Mouse (Mus musculus): ENCODE measurements around the gene Pkm. TPM values are rescaled to one million over a fixed set of nuclear protein-coding genes. Genes with fewer than 3 reads are reported as not detected.

Gene Pkm
- polyA plus RNA-seq, 1 experiment from 2014 or later, result 1,005 TPM

DNA sequence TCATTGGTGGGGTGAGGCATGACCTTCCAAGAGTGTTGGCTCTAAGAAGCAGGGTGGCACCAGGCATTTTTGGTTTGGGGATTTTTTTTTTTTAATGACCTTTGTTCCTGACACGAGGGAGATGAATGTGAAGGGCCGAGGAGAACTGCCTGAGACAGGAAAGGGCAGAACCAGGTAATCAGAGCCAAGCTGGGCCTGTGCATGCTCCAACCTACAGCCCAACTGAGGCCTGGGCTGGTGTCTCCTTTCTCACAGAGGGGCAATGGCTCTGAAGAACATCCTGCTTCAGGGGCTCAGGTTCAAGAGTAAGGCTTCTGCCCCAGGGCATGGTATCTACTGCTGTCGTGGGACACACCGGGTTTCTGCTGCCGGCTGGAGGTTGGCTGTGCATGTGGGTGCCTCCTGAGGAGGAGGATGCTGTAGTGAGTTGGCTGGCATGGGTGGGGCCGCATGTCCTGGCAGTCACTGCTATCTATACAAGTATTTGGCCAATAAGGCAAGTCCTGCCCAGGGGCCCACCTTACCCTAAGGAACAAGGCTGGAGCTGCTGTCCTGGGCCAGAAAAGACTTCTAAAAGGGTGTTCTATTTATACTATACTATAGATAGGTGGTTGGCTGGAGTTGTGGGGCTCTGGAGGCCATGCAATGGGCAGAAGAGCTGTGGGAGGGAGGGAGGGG lies 5.3 kb downstream of the Pkm start:
- peak overlapping the region; percentile 62; the same call in 1 of the 2 replicates for H3K4me2 ChIP-seq (ENCODE audit: low read depth, low read length)
- H3K4me1 ChIP-seq (ENCODE audit: control insufficient read depth, insufficient read depth, low read length), result peaks cover 42% of the 10 kb centered on the region
- H3K9ac ChIP-seq (ENCODE audit: low read depth, low read length), result no peak overlapping the region
- no peak overlapping the region; the same call in 1 of the 2 replicates for H3K27ac ChIP-seq (replicated peaks; ENCODE audit: low read depth, low read length)
- peaks cover 56% of the 10 kb centered on the region for H3K36me3 ChIP-seq (ENCODE audit: control insufficient read depth, insufficient read depth, low read length)
- no peaks in the 10 kb centered on the region for H3K27me3 ChIP-seq (replicated peaks; ENCODE audit: control insufficient read depth, insufficient read depth, low read length)
- 71% methylated on average over 6 of the region's 6 CpGs for WGBS
- no peak for ATAC-seq (ENCODE audit: low read depth)
- no peaks in the 10 kb centered on the region for H3K9me3 ChIP-seq (ENCODE audit: control insufficient read depth, low read length)
- no peak overlapping the region for H3K4me3 ChIP-seq (ENCODE audit: low read depth, low read length)
- no peak for DNase-seq (ENCODE audit: low spot score)

- Histone ChIP-seq H3K4me2 (ENCODE audit: low read depth, low read length) (no peak overlapping the region), H3K36me3 (ENCODE audit: control insufficient read depth, insufficient read depth, low read length) (peaks cover 74% of the 10 kb centered on the region), H3K9ac (ENCODE audit: low read depth, low read length) (no peak overlapping the region), H3K9me3 (ENCODE audit: control insufficient read depth, low read length) (no peaks in the 10 kb centered on the region), H3K4me1 (ENCODE audit: control insufficient read depth, insufficient read depth, low read length) (peaks cover 36% of the 10 kb centered on the region), H3K27ac (replicated peaks; ENCODE audit: low read depth, low read length) (no peak overlapping the region), H3K27me3 (replicated peaks; ENCODE audit: control insufficient read depth, insufficient read depth, low read length) (no peaks in the 10 kb centered on the region), H3K4me3 (ENCODE audit: low read depth, low read length) (no peak overlapping the region)
- 79% methylated on average over 7 of the region's 7 CpGs for WGBS
- ATAC-seq (ENCODE audit: low read depth) (no peak), DNase-seq (ENCODE audit: low spot score) (no peak)
These were observed 7.1 kb downstream of the Pkm start for GRCm38 (mm10) chr9:59663226-59663625.

DNA sequence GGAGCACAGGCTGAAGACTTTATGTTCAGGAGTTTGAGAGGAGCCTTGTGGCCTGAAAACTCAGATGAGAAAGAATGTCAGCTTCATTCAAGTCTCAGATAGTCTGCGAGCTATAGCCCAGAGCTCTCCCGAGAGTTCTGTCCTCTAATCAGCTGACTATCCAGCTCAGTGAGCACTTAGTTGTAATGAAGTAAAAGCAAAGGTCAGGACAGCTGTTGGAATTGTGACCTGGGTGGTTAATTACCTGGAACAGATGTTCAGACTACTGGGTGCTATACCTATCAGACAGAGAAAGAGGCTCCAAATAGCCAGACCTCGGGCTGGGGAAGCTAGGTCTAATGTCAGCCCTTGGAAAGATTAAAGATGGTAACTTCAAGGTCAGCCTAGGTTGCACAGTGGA lies 7.8 kb downstream of the Pkm start:
- Histone ChIP-seq H3K4me3 (ENCODE audit: low read depth, low read length) (no peak overlapping the region), H3K27ac (replicated peaks; ENCODE audit: low read depth, low read length) (no peak overlapping the region), H3K4me1 (ENCODE audit: control insufficient read depth, insufficient read depth, low read length) (peaks cover 29% of the 10 kb centered on the region), H3K4me2 (ENCODE audit: low read depth, low read length) (no peak overlapping the region), H3K9me3 (ENCODE audit: control insufficient read depth, low read length) (no peaks in the 10 kb centered on the region), H3K36me3 (ENCODE audit: control insufficient read depth, insufficient read depth, low read length) (peaks cover 81% of the 10 kb centered on the region), H3K9ac (ENCODE audit: low read depth, low read length) (no peak overlapping the region), H3K27me3 (replicated peaks; ENCODE audit: control insufficient read depth, insufficient read depth, low read length) (no peaks in the 10 kb centered on the region)
- DNase-seq (ENCODE audit: low spot score), result no peak
- ATAC-seq (ENCODE audit: low read depth), result no peak
- 56% methylated on average over 3 of the region's 3 CpGs for WGBS

DNA sequence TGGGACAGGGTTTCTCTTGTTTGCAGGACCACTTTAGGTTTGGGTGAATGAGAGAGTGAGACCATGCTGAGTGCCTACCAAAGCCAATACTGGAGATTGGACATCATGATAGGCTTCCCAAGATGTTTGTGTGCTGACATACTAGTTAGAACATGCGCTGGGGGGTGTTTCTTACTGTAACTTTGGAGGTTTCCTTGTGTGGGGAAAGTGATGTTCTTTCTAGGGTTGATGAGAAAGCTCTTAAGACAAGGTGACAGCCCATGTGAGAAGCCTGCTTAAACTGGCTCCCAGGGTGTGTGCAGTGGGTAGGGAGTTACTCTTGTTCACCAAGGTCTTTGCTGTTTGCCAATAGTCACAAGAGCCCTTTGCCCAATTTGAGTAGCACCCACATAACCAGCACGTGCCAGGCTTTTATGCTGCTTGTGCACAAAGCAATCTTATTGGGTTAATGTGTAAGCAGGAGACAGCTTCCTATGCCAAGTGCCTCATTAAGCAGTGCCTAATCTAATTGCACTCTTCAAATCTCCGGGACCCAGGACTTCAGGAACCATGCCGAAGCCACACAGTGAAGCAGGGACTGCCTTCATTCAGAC lies 8.6 kb downstream of the Pkm start:
- H3K4me1 ChIP-seq (ENCODE audit: control insufficient read depth, insufficient read depth, low read length), result peaks cover 21% of the 10 kb centered on the region
- DNase-seq (ENCODE audit: low spot score), result no peak
- H3K27ac ChIP-seq (replicated peaks; ENCODE audit: low read depth, low read length), result no peak overlapping the region
- H3K9me3 ChIP-seq (ENCODE audit: control insufficient read depth, low read length), result no peaks in the 10 kb centered on the region
- no peak overlapping the region for H3K9ac ChIP-seq (ENCODE audit: low read depth, low read length)
- H3K4me3 ChIP-seq (ENCODE audit: low read depth, low read length), result no peak overlapping the region
- 83% methylated on average over 4 of the region's 4 CpGs for WGBS
- H3K27me3 ChIP-seq (replicated peaks; ENCODE audit: control insufficient read depth, insufficient read depth, low read length), result no peaks in the 10 kb centered on the region
- ATAC-seq (ENCODE audit: low read depth), result no peak
- H3K4me2 ChIP-seq (ENCODE audit: low read depth, low read length), result no peak overlapping the region
- H3K36me3 ChIP-seq (ENCODE audit: control insufficient read depth, insufficient read depth, low read length), result peaks cover 87% of the 10 kb centered on the region

GRCm38 (mm10) chr9:59666016-59666415 lies 9.8 kb downstream of the Pkm start:
- Histone ChIP-seq H3K36me3 (ENCODE audit: control insufficient read depth, insufficient read depth, low read length) (peaks cover 92% of the 10 kb centered on the region), H3K4me2 (ENCODE audit: low read depth, low read length) (no peak overlapping the region), H3K9me3 (ENCODE audit: control insufficient read depth, low read length) (no peaks in the 10 kb centered on the region), H3K9ac (ENCODE audit: low read depth, low read length) (no peak overlapping the region), H3K4me1 (ENCODE audit: control insufficient read depth, insufficient read depth, low read length) (peaks cover 8% of the 10 kb centered on the region; the same call in 1 of the 2 replicates), H3K27ac (replicated peaks; ENCODE audit: low read depth, low read length) (no peak overlapping the region), H3K4me3 (ENCODE audit: low read depth, low read length) (no peak overlapping the region), H3K27me3 (replicated peaks; ENCODE audit: control insufficient read depth, insufficient read depth, low read length) (no peaks in the 10 kb centered on the region)
- DNase-seq (ENCODE audit: low spot score) (no peak), ATAC-seq (ENCODE audit: low read depth) (no peak)
- WGBS, result 90% methylated on average over 8 of the region's 8 CpGs

- DNase-seq (ENCODE audit: low spot score) (no peak), ATAC-seq (ENCODE audit: low read depth) (no peak)
- no peaks in the 10 kb centered on the region for H3K27me3 ChIP-seq (replicated peaks; ENCODE audit: control insufficient read depth, insufficient read depth, low read length)
- WGBS, result 79% methylated on average over 1 of the region's 1 CpGs
- H3K4me3 ChIP-seq (ENCODE audit: low read depth, low read length), result no peak overlapping the region
- H3K36me3 ChIP-seq (ENCODE audit: control insufficient read depth, insufficient read depth, low read length), result peaks cover 92% of the 10 kb centered on the region
- no peaks in the 10 kb centered on the region for H3K9me3 ChIP-seq (ENCODE audit: control insufficient read depth, low read length)
- no peak overlapping the region for H3K4me2 ChIP-seq (ENCODE audit: low read depth, low read length)
- no peak overlapping the region for H3K27ac ChIP-seq (replicated peaks; ENCODE audit: low read depth, low read length)
- H3K4me1 ChIP-seq (ENCODE audit: control insufficient read depth, insufficient read depth, low read length), result peaks cover under 1% of the 10 kb centered on the region; the same call in 1 of the 2 replicates
- H3K9ac ChIP-seq (ENCODE audit: low read depth, low read length), result no peak overlapping the region
These were observed 10.6 kb downstream of the Pkm start for GRCm38 (mm10) chr9:59666813-59667212.

DNA sequence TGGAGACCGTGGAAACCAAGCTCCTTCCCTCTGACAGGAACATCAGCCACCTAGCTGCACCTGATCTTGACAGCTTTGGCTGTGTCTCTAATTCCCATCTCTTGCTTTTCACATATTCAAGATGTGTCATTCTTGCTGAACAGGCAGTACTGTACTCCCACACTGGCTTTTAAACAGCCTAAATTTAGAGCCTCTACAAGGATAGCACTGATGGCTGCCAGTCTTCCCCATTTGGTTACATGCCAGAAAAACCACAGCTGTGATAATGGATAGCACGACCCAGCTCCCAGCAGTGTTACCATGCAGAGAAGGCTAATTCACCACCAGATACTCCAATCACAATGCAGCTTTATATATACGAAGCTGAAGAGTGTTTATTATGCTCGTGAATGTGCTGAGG lies 11.1 kb downstream of the Pkm start:
- ATAC-seq (ENCODE audit: low read depth) (peak; percentile 28; the same call in 1 of the 2 replicates), DNase-seq (ENCODE audit: low spot score) (peak; percentile 35)
- Histone ChIP-seq H3K4me1 (ENCODE audit: control insufficient read depth, insufficient read depth, low read length) (no peaks in the 10 kb centered on the region), H3K36me3 (ENCODE audit: control insufficient read depth, insufficient read depth, low read length) (peaks cover 94% of the 10 kb centered on the region), H3K4me3 (ENCODE audit: low read depth, low read length) (no peak overlapping the region), H3K9me3 (ENCODE audit: control insufficient read depth, low read length) (no peaks in the 10 kb centered on the region), H3K27ac (replicated peaks; ENCODE audit: low read depth, low read length) (no peak overlapping the region), H3K27me3 (replicated peaks; ENCODE audit: control insufficient read depth, insufficient read depth, low read length) (no peaks in the 10 kb centered on the region), H3K9ac (ENCODE audit: low read depth, low read length) (no peak overlapping the region), H3K4me2 (ENCODE audit: low read depth, low read length) (no peak overlapping the region)
- 80% methylated on average over 4 of the region's 4 CpGs for WGBS

DNA sequence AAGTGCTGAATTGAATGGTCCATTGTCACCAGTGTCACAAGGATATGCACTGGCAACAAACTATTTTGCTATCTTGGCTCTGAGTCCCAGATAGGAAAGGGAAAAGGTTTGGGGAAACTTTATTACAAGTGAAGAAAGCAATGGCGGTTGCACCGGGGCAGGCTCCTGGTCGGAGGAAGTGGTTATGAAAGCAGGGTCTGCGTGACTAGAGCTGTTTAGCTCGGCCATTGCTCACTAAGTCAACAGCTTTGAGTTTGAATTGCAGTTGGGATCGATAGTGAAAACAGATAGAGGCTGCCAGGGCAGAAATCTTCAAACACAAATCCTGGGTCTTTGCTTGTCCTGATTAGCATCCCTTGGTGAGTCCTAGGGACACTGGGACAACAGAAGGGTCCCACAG lies 11.7 kb downstream of the Pkm start:
- peaks cover 94% of the 10 kb centered on the region for H3K36me3 ChIP-seq (ENCODE audit: control insufficient read depth, insufficient read depth, low read length)
- 84% methylated on average over 6 of the region's 6 CpGs for WGBS
- H3K9me3 ChIP-seq (ENCODE audit: control insufficient read depth, low read length), result no peaks in the 10 kb centered on the region
- ATAC-seq (ENCODE audit: low read depth) (no peak), DNase-seq (ENCODE audit: low spot score) (no peak)
- H3K4me1 ChIP-seq (ENCODE audit: control insufficient read depth, insufficient read depth, low read length), result no peaks in the 10 kb centered on the region
- H3K27me3 ChIP-seq (replicated peaks; ENCODE audit: control insufficient read depth, insufficient read depth, low read length), result no peaks in the 10 kb centered on the region
- H3K4me3 ChIP-seq (ENCODE audit: low read depth, low read length), result no peak overlapping the region
- no peak overlapping the region for H3K4me2 ChIP-seq (ENCODE audit: low read depth, low read length)
- no peak overlapping the region for H3K27ac ChIP-seq (replicated peaks; ENCODE audit: low read depth, low read length)
- H3K9ac ChIP-seq (ENCODE audit: low read depth, low read length), result no peak overlapping the region

DNA sequence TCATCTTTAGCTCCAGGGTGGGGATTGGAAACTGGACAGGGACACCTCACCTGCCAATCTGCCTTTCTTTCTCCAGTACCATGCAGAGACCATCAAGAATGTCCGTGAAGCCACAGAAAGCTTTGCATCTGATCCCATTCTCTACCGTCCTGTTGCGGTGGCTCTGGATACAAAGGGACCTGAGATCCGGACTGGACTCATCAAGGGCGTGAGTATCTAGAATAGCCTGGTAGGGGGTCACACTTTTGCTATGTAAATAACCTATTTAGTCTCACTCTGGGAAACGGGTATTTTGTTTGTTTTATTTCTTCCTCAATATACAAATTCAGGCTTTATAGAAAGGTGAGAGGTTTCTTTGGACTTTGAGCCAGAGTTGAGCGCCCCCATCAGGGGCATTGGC lies 12.3 kb downstream of the Pkm start:
- no peaks in the 10 kb centered on the region for H3K27me3 ChIP-seq (replicated peaks; ENCODE audit: control insufficient read depth, insufficient read depth, low read length)
- ATAC-seq (ENCODE audit: low read depth) (no peak), DNase-seq (ENCODE audit: low spot score) (no peak)
- H3K9ac ChIP-seq (ENCODE audit: low read depth, low read length), result no peak overlapping the region
- WGBS, result 89% methylated on average over 7 of the region's 7 CpGs
- no peak overlapping the region for H3K4me3 ChIP-seq (ENCODE audit: low read depth, low read length)
- H3K9me3 ChIP-seq (ENCODE audit: control insufficient read depth, low read length), result no peaks in the 10 kb centered on the region
- H3K4me2 ChIP-seq (ENCODE audit: low read depth, low read length), result no peak overlapping the region
- H3K36me3 ChIP-seq (ENCODE audit: control insufficient read depth, insufficient read depth, low read length), result peaks cover 94% of the 10 kb centered on the region
- H3K4me1 ChIP-seq (ENCODE audit: control insufficient read depth, insufficient read depth, low read length), result no peaks in the 10 kb centered on the region
- no peak overlapping the region for H3K27ac ChIP-seq (replicated peaks; ENCODE audit: low read depth, low read length)

Measured in embryonic facial prominence, embryonic 14.5 days (tissue).